Mouse (Mus musculus) right cerebral cortex, postnatal 25 days (tissue): ENCODE results near the gene Rnase4.
A peak's percentile ranks its signal among the peaks of the same experiment; 100 is the strongest.

Source experiments
- DNase-seq: peaks from one replicate; pipeline ENCODE4 v3.0.0; 2022

The Rnase4 gene

GRCm38 (mm10) chr14:51088970-51089673 is 1.8 kb upstream of the Rnase4 start:
- peak; percentile 96 for DNase-seq

GRCm38 (mm10) chr14:51089674-51090076 is 1.2 kb upstream of the Rnase4 start:
- no peak for DNase-seq

GRCm38 (mm10) chr14:51090077-51090781 is 648 bp upstream of the Rnase4 start:
- peak; percentile 74 for DNase-seq

- DNase-seq, result no peak
Observed at GRCm38 (mm10) chr14:51092073-51092620, 1.3 kb downstream of the Rnase4 start.

GRCm38 (mm10) chr14:51093496-51093895 is 2.6 kb downstream of the Rnase4 start:
- no peak for DNase-seq

- DNase-seq, result no peak
Observed at GRCm38 (mm10) chr14:51094096-51094875, 3.4 kb downstream of the Rnase4 start.

GRCm38 (mm10) chr14:51094921-51095320 is 4.0 kb downstream of the Rnase4 start:
- DNase-seq, result no peak

- no peak for DNase-seq
Observed at GRCm38 (mm10) chr14:51095736-51096524, 5.1 kb downstream of the Rnase4 start.

- peak; percentile 49 for DNase-seq
Observed at GRCm38 (mm10) chr14:51098300-51098699, 7.4 kb downstream of the Rnase4 start.

GRCm38 (mm10) chr14:51098921-51099320 is 8.0 kb downstream of the Rnase4 start:
- no peak for DNase-seq

- no peak for DNase-seq
Observed at GRCm38 (mm10) chr14:51101284-51101683, 10.4 kb downstream of the Rnase4 start.

- peak; percentile 43 for DNase-seq
Observed at GRCm38 (mm10) chr14:51103217-51103616, 12.3 kb downstream of the Rnase4 start.

GRCm38 (mm10) chr14:51104366-51104765 is 13.5 kb downstream of the Rnase4 start:
- no peak for DNase-seq

GRCm38 (mm10) chr14:51106449-51106967 is 15.6 kb downstream of the Rnase4 start:
- no peak for DNase-seq

- no peak for DNase-seq
Observed at GRCm38 (mm10) chr14:51111966-51112365, 21.1 kb downstream of the Rnase4 start.

GRCm38 (mm10) chr14:51113476-51113875 is 22.6 kb downstream of the Rnase4 start:
- no peak for DNase-seq

GRCm38 (mm10) chr14:51113916-51114560 is 23.2 kb downstream of the Rnase4 start, which contains the start of gene Eddm3b:
TSS of gene Eddm3b (plus strand) at chr14:51114426.
- DNase-seq, result no peak

- no peak for DNase-seq
Observed at GRCm38 (mm10) chr14:51125684-51126083, 34.8 kb downstream of the Rnase4 start.

GRCm38 (mm10) chr14:51127648-51128258 is 36.9 kb downstream of the Rnase4 start:
- DNase-seq, result no peak

GRCm38 (mm10) chr14:51128775-51129623 is 38.1 kb downstream of the Rnase4 start:
- no peak for DNase-seq
